Comparison of ENCODE assay signal across 29 mouse cellular contexts in genomic region chr11:97880362-97880761, GRCm38 (mm10). TPM values are rescaled to one million over a fixed set of nuclear protein-coding genes. Genes with fewer than 3 reads are reported as not detected.
"Had no signal": no experiment of that assay in that cellular context is flagged by ENCODE, and none has a peak within 500 bp of the region (broad histone marks: within the 10 kb centered on the region; RNA-seq: fewer than 3 reads in every experiment).

No protein-coding gene starts in this region.

- H3K9me3 ChIP-seq: embryonic facial prominence, embryonic 10.5 days; embryonic facial prominence, embryonic 12.5 days; embryonic facial prominence, embryonic 13.5 days; embryonic facial prominence, embryonic 15.5 days; forebrain, embryonic 10.5 days; forebrain, embryonic 12.5 days; forebrain, embryonic 13.5 days; forebrain, embryonic 15.5 days had no signal

- H3K36me3 ChIP-seq: embryonic facial prominence, embryonic 10.5 days; embryonic facial prominence, embryonic 12.5 days; embryonic facial prominence, embryonic 13.5 days; embryonic facial prominence, embryonic 15.5 days; forebrain, embryonic 10.5 days; forebrain, embryonic 12.5 days; forebrain, embryonic 15.5 days had no signal

- H3K4me3 ChIP-seq: embryonic facial prominence, embryonic 10.5 days; embryonic facial prominence, embryonic 12.5 days; embryonic facial prominence, embryonic 13.5 days; embryonic facial prominence, embryonic 15.5 days; erythroblast, embryonic 14.5 days; forebrain, embryonic 10.5 days; forebrain, embryonic 12.5 days; forebrain, embryonic 13.5 days; forebrain, embryonic 15.5 days; gastrocnemius, adult 2 months; heart, adult 2 months had no signal

- DNase-seq: cerebellum, adult 8-10 months; cerebellum, adult 9-10 months; cerebellum, adult 9-11 months; cerebellum, postnatal 10 days; cerebellum, postnatal 14 days; cerebellum, postnatal 25 days; cerebellum, postnatal 36 days; embryo, embryonic 11 days; forebrain, postnatal 0 days; gastrocnemius, adult 2 months; gastrocnemius, postnatal 10 days; gastrocnemius, postnatal 14 days; gastrocnemius, postnatal 25 days; gastrocnemius, postnatal 36 days; heart, adult 11 months; heart, adult 18-20 months; heart, adult 2 months had no signal

- ATAC-seq: forebrain, embryonic 13.5 days; forebrain, embryonic 14.5 days; forebrain, embryonic 15.5 days; forebrain, embryonic 16.5 days; forebrain, postnatal 0 days had no signal

- H3K4me2 ChIP-seq: embryonic facial prominence, embryonic 12.5 days; embryonic facial prominence, embryonic 13.5 days; embryonic facial prominence, embryonic 15.5 days; forebrain, embryonic 12.5 days; forebrain, embryonic 13.5 days; forebrain, embryonic 15.5 days had no signal

- H3K4me1 ChIP-seq: embryonic facial prominence, embryonic 10.5 days; embryonic facial prominence, embryonic 12.5 days; embryonic facial prominence, embryonic 13.5 days; embryonic facial prominence, embryonic 15.5 days; forebrain, embryonic 13.5 days; forebrain, embryonic 15.5 days had no signal

- H3K27ac ChIP-seq: embryonic facial prominence, embryonic 10.5 days; embryonic facial prominence, embryonic 12.5 days; embryonic facial prominence, embryonic 13.5 days; embryonic facial prominence, embryonic 15.5 days; forebrain, embryonic 10.5 days; forebrain, embryonic 12.5 days; forebrain, embryonic 13.5 days; forebrain, embryonic 15.5 days; gastrocnemius, adult 2 months; heart, adult 2 months had no signal

- H3K27me3 ChIP-seq: embryonic facial prominence, embryonic 12.5 days; embryonic facial prominence, embryonic 13.5 days; embryonic facial prominence, embryonic 15.5 days; forebrain, embryonic 12.5 days; forebrain, embryonic 13.5 days; forebrain, embryonic 15.5 days had no signal

- H3K9ac ChIP-seq: embryonic facial prominence, embryonic 12.5 days; embryonic facial prominence, embryonic 13.5 days; embryonic facial prominence, embryonic 15.5 days; forebrain, embryonic 12.5 days; forebrain, embryonic 13.5 days; forebrain, embryonic 15.5 days; forebrain, postnatal 0 days had no signal

RNA-seq across cellular contexts. Expression of gene Fbxo47, which starts 3.6 kb away (rescaled TPM):
- total RNA-seq: gastrocnemius, postnatal 36 days had no signal
- polyA plus RNA-seq: erythroblast, embryonic 14.5 days had no signal

RNA-seq across cellular contexts. Expression of gene B230217C12Rik, which starts 39.8 kb away (rescaled TPM):
- total RNA-seq: granulocyte monocyte progenitor cell, adult 5-6 weeks had no signal
- polyA plus RNA-seq: erythroblast, embryonic 14.5 days had no signal
